Mouse (Mus musculus) gastrocnemius, adult 2 months (tissue): ENCODE measurements around the gene Rhof. TPM values are rescaled to one million over a fixed set of nuclear protein-coding genes. Genes with fewer than 3 reads are reported as not detected.

Experiments
- DNase-seq: peaks from one replicate; pipeline ENCODE4 v3.0.0; 2022
- H3K27ac ChIP-seq: fragments of 200-600 bp; 2 replicates; pipeline ENCODE4 v1.8.1; 2022; ENCODE audit warnings: mild to moderate bottlenecking
- H3K4me3 ChIP-seq: fragments of 200-600 bp; 2 replicates; pipeline ENCODE4 v1.8.1; 2022; ENCODE audit warnings: mild to moderate bottlenecking, moderate library complexity
- CTCF ChIP-seq: fragments of 200-600 bp; IDR thresholded peaks from 2 replicates; pipeline ENCODE4 v1.8.1; 2022; ENCODE audit warnings: antibody characterized with exemption, mild to moderate bottlenecking, moderate library complexity
- intact Hi-C: fragments of 180-260 bp; cut with DNase I; formaldehyde crosslinking; loops from one replicate; pipeline ENCODE4 v1.15.1; 2025
- total RNA-seq, 2 experiments: library from RNA; stranded (reverse); gene quantifications; 2 replicates each; pipeline ENCODE4 v1.2.3; 2021

The Rhof gene
- total RNA-seq, 2 experiments from 2014 or later, result 0.28 to 0.36 TPM

DNA sequence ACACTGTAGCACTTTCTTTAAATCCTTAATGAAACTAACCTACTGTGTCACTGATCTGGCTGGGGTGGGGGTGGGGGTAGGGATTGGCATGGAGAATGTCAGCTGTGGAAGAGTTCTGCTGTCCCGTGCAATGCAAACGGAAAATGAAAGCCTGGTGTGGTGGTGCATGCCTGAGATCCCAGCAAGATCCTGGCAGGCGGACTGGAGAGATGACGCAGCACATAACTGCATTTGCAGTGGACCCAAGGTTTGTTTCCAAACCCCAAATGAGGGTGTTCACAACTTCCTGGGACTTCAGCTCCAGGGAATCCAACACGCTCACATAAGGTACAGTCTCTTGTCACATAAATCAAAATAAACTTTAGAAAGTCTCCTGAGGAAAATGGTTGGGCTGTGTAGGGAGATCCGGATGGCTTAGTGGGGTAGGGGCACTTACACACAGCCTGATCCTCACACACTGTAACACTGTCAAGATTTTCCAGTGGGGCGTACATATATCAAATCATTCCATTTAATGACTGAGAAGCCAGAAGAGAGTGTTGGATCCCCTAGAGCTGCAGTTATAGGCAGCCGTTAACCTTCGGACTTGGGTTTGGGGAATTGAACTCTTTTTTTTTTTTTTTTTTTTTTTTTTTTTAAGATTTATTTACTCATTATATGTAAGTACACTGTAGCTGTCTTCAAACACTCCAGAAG, 71.6 kb downstream of the Rhof start:
- no peak for TF ChIP-seq CTCF
- DNase-seq, result peak; percentile 78
- H3K27ac ChIP-seq, result peak overlapping the region; percentile 98
- intact Hi-C loops, result no loop called here
- H3K4me3 ChIP-seq, result peak overlapping the region; percentile 67

DNA sequence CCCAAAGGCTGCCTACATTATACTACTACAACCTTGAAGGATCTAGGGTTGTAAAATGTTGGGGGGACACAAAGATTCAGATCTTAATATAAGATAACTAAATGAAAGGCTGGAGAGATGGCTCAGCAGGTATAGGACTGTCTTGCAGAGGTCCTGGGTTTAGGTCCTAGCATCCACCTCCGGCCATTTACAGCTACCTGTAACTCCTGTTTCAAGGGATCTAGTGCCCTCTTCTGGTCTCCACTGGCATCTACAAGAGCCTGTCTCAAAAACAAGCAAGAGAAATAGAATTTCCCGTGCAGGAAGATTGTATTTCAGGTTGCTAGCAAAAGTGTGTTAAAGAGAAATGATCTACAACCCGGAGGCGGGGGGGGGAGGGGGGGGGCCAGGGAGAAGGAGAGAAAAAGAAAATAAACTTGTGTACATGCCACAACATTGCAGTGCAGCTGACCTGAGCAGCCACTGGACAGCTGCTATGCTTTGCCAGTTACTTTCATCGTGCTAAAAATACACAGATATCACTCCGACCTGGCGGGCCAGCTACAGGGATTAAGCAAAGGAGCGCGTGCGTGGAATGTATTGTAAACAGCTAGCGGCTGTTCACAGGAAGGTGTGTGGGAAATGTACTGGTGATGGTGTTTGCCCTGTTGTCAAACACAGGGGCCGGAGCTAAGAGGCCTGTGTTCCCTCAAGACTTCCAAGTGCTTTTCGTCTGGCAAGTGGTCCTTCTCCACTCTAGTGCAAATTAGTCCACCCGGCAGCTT, 72.6 kb downstream of the Rhof start:
- intact Hi-C loops, result loop anchor here (1.0 to 2.0 kb wide), 2 partner anchors 45 to 93 kb away; partner anchors contain the start of gene Orai1
- Histone ChIP-seq H3K4me3 (peak overlapping the region; percentile 67), H3K27ac (peak overlapping the region; percentile 98)
- DNase-seq, result peak; percentile 76
- peak; percentile 76 for TF ChIP-seq CTCF

DNA sequence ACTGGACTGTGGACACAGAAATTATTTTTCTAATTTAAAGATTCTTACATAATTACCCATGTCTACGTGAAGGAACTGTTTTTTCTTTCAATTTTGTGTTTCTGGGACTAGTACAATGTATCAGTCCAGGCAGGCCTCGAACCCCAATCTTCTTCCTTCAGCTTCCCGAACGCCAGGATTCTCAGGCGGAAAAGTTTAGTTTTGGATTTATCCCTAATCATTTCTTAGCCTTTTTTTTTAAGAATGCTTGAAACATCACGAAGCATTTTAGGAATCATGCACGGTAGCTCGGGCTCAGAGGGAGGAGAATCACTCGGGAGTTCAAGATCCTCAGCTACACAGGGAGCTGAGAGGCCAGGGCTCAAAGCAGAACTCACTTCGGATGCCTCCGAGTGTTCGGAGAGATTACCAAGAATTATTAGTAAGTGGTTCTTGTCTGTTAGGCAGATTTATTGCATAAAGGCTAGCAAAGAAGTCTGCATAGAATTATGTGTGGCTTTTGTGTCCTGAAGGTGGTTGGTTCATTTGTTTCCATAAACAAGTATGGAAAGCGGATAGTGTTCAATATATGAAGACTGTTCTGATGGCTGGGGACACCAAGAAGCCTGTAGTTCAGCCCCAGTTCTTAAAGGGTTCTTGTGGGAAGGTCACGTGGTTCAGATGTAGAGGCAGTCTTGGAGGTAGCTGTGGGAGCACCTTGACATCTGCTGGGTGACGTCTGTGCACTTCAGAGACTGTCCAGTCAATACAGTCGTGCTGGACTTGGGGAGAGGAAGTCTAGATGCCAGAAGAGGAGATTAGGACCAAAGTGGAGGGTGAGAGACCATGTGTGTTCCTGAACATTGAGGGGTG, 74.0 kb downstream of the Rhof start:
- intact Hi-C loops, result loop anchor here (1.0 to 2.0 kb wide), 2 partner anchors 44 to 91 kb away; partner anchors contain the start of gene Orai1
- DNase-seq, result no peak
- no peak for TF ChIP-seq CTCF
- peak overlapping the region; percentile 70 for H3K4me3 ChIP-seq
- H3K27ac ChIP-seq, result peak overlapping the region; percentile 98

DNA sequence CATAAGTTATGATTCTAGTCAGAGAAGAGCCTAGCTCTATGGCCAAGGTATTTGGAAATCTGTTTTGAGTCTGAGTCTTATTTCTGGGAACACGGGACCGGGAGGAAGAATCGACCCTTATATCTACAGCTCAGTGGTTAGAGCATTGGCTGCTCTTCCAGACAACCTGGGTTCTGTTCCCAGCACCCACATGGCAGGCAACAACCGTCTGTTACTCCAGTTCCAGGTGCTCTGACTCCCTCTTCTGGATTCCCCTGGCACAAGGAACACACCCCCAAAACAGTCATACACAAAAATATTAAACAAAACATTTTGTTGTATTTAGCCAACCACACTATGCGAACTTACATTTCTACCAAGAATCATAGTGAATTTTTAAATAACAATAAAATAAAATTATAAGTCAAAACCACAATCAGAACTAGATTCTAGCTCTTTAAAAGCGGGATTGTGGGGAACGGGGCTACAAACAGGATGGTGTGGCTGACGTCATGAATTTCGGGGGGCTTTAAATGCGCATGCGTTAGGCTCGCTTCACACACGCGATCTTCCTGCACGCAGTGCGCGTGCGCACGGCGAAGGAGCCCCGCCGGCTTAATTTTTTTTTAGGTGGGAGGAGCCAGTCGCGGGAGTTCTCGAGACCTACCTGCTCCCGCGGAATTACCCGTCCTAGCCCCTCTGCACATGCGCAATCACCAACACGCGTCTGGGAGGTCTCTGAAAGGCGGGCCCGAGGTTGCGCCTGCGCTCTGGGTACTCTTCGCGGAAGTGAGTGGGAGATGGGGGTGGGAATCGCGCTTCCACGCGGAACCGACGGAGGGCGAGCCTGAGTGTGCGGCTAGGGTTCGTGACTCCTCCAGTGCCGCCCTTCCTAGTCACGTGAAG, 74.9 kb downstream of the Rhof start:
- Histone ChIP-seq H3K27ac (peak overlapping the region; percentile 98), H3K4me3 (peak overlapping the region; percentile 70)
- TF ChIP-seq CTCF, result peak; percentile 43
- intact Hi-C loops, result loop anchor here (2.0 kb wide), 1 partner anchor 43 kb away; the partner anchor contains the start of gene Orai1
- DNase-seq, result peak; percentile 99

Other genes starting within 250 kb of the Rhof start
- 10 to 100 TPM; 11.5 to 13.3 TPM for gene Kdm2b, start 142.9 kb downstream of the Rhof start, total RNA-seq
- gene Orai1, start 117.6 kb downstream of the Rhof start, total RNA-seq, result 10 to 100 TPM; 32.1 to 38.7 TPM
- not detected for gene Morn3, start 85.7 kb downstream of the Rhof start, total RNA-seq
- 10 to 100 TPM; 19.2 to 23.2 TPM for gene Tmem120b, start 64.3 kb downstream of the Rhof start, total RNA-seq
- 10 to 100 TPM in 1 of 2 experiments, 1 to 10 TPM in 1; 9.8 to 11.3 TPM for gene Setd1b, start 9.5 kb upstream of the Rhof start, total RNA-seq
- gene Psmd9, start 36.7 kb upstream of the Rhof start, total RNA-seq, result 10 to 100 TPM; 13.3 to 16.9 TPM
- gene Hpd, start 50.0 kb upstream of the Rhof start, total RNA-seq, result not detected
- gene Wdr66, start 119.4 kb upstream of the Rhof start, total RNA-seq, result 1 to 10 TPM in 1 of 2 experiments, under 1 TPM in 1; 0.56 to 1.5 TPM
- gene Bcl7a, start 211.1 kb upstream of the Rhof start, total RNA-seq, result 10 to 100 TPM in 1 of 2 experiments, 1 to 10 TPM in 1; 4.9 to 10.7 TPM